Mouse (Mus musculus) CH12.LX (cell line): ENCODE data around the gene Hibch.

Source experiments
- CTCF ChIP-seq, 2 experiments: IDR thresholded peaks in 1 of 2; conservative IDR thresholded peaks in 1 of 2; 2 replicates each; pipeline ENCODE4 v1.5.1; 2011 to 2012; ENCODE audit warnings: low read depth in 2 of 2, low read length in 2 of 2, improper control_type of control experiment in 1 of 2, inconsistent platforms in 1 of 2, mild to moderate bottlenecking in 1 of 2, moderate library complexity in 1 of 2
- POLR2A ChIP-seq: IDR thresholded peaks from 2 replicates; pipeline ENCODE4 v1.6.1; 2011; ENCODE audit warnings: low read depth, mild to moderate bottlenecking, improper control_type of control experiment, low read length
- RAD21 ChIP-seq: IDR thresholded peaks from 2 replicates; pipeline ENCODE4 v1.6.1; 2011; ENCODE audit warnings: low read depth, mild to moderate bottlenecking, low read length, improper control_type of control experiment, moderate library complexity
- USF1 ChIP-seq: IDR thresholded peaks from 2 replicates; pipeline ENCODE4 v1.6.1; 2014; ENCODE audit warnings: low read depth, mild to moderate bottlenecking, inconsistent platforms, low read length, improper control_type of control experiment

- TF ChIP-seq RAD21 (no peak), POLR2A (no peak), USF1 (no peak), CTCF (conservative IDR thresholded peaks at IDR 0.05 in 1 of 2, IDR thresholded peaks at IDR 0.05 in 1 of 2; ENCODE audit: low read depth in 2 of 2, low read length in 2 of 2) (no peak)
Observed at GRCm38 (mm10) chr1:52956746-52957145, 112.0 kb downstream of the Hibch start.
